Mouse (Mus musculus) heart, postnatal 0 days (tissue): Measurements from ENCODE around the gene Inhba.

Experiments
- CTCF ChIP-seq: IDR thresholded peaks from 2 replicates; pipeline ENCODE4 v1.5.1; 2016; ENCODE audit warnings: antibody characterized with exemption, control low read depth, low read depth
- EP300 ChIP-seq: IDR thresholded peaks from 2 replicates; pipeline ENCODE4 v1.6.1; 2016; ENCODE audit warnings: antibody characterized with exemption, low read depth

DNA sequence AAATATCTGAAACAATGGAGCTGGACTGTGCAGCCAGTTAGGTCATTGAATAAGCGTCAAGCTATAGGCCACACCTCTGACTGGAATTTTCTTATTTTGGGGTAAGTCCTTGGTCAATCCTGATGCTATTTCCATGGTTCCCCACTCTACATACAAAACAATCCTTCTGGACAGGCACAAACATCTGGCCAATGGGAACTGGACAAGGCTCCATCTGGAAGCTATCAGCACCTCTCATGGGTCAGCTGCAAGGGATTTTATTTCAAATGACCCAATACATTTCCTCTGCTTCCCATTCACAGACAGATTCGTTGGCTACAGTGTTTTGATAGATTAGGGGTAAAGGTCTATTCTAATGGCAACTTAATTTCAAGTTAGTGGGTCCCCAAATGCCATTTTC, 68.6 kb downstream of the Inhba start:
- TF ChIP-seq CTCF (no peak), EP300 (no peak)
